Mouse (Mus musculus): ENCODE data around the gene Lgals3.

DNA sequence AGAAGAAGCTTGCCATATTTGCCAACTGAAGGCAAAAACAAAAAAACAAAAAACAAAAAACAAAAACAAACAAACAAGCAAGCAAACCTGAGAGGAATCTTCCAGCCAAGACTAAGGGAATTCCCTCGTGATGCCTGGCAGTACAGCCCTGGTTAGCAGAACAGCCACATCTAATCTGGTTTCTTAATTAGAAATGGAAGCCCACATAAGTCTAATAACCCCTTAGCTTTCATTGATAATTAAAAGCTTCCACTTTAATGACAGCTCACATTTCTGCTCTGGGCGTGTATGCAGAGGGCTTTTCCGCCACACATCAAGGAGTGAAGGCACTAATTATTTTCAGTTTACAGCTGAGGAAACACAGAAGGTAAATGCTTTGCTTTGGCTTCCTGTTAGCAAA is 32.3 kb upstream of the Lgals3 start:
- TF ChIP-seq CTCF (IDR thresholded peaks at IDR 0.05; ENCODE audit: low read depth, low read length): no peak
- TF ChIP-seq POLR2A (IDR thresholded peaks at IDR 0.05; ENCODE audit: extremely low read depth, insufficient read depth, low read length): no peak
